Mouse (Mus musculus) layer of hippocampus, adult 18-20 months (tissue): Measurements from ENCODE around the gene Tmem140. TPM values are rescaled to one million over a fixed set of nuclear protein-coding genes. Genes with fewer than 3 reads are reported as not detected.

ENCODE experiments used
- DNase-seq, 2 experiments: peaks; one replicate each; pipeline ENCODE4 v3.0.0; 2022; ENCODE audit warnings: low spot score in 2 of 2
- long read RNA-seq: library from polyadenylated mRNA; stranded (forward); transcript quantifications from one replicate; pipeline ENCODE4 v2.0.0, GENCODE M21; 2021
- total RNA-seq, 2 experiments: library from RNA; stranded (reverse); gene quantifications; 2 replicates each; pipeline ENCODE4 v1.2.3; 2021

Gene Tmem140
- total RNA-seq = 1 to 10 TPM; 1.6 to 2.7 TPM
- long read RNA-seq, partial matches to known transcripts = 0 of 2 reads
- long read RNA-seq, other reads (novel, unspliced or antisense) = 0 of 2 reads

DNA sequence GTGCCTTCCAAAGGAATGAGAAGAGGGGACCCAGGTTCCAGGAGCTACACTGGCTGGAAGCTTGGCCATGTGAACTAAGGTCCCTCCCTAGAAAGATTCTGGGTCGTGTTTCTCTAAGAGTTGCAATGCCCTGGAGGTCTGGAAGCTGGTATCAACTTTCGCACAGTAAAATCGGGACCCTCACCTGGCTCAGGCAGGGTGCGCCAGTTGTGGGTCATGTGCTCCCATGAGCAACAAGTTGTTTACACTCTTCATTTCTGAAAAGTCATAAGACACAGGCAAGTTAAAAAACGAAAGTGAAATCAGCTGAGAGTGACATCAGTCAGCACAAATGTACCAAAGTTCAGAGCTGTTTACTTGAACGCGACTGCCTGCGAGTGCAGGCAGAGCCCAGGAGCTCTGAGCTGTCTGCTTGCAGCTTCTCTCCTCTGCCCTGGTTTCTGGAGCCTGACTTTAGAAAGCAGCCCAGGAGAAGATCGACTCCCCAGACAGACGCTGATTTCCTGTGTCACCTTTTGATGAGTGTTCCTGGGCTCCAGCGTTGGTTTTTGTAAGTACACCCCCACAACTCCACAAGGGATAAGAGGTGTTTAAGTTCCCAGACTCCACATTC is at the start of gene Tmem140:
Gene Tmem140, plus strand, starts transcription at position 356 of the 613 bp plus-strand sequence.
- DNase-seq = no peak

GRCm38 (mm10) chr6:34824406-34824805 is 38.5 kb upstream of the Tmem140 start:
- peak; percentile 7 to 26 for DNase-seq

- no peak for DNase-seq
Observed at GRCm38 (mm10) chr6:34832352-34832751, 30.6 kb upstream of the Tmem140 start.

DNA sequence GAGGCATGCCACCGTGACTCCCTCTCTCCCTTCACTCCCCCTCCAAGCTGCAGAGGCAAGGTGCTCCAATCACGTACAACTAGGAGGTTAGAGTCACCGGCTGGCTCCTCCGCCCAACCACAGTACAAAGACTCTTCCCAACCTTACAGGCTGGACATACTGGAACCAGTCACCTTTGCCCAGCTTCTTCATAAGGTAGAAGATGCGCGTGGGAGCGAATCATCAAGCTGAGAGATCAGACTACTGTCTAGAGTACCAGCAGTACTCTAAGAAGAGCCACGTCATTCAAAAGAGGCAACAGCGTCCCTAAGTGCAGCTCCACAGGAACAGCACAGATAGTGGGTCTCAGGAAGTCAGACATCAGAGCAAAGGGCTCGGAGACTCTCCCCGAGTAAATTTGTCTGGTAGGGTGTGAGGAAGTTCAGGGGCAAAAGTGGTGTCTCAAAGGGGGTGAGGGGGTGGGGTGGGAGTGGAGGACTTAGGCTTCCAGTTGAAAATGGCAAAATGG is 1.3 kb upstream of the Tmem140 start:
- no peak for DNase-seq

DNA sequence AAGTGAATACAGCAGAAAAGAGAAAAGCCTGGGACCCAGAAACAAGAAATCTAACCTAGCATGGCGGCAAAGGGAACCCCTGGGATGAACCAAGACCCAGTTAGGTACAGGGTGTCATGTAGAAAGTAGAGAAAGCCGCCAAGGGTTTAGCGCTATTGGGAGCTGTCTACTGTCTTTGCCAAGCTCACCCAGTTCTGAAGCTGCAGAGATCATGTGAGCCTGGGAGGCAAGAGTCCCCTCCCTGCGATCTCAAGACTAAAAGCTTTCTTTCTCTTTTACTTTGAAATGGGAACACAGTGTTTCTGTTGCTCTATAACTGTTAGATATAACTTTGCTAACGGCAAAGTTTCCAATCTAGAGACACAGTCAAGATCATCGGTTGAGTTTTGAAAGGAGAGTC is 565 bp upstream of the Tmem140 start:
- no peak for DNase-seq

DNA sequence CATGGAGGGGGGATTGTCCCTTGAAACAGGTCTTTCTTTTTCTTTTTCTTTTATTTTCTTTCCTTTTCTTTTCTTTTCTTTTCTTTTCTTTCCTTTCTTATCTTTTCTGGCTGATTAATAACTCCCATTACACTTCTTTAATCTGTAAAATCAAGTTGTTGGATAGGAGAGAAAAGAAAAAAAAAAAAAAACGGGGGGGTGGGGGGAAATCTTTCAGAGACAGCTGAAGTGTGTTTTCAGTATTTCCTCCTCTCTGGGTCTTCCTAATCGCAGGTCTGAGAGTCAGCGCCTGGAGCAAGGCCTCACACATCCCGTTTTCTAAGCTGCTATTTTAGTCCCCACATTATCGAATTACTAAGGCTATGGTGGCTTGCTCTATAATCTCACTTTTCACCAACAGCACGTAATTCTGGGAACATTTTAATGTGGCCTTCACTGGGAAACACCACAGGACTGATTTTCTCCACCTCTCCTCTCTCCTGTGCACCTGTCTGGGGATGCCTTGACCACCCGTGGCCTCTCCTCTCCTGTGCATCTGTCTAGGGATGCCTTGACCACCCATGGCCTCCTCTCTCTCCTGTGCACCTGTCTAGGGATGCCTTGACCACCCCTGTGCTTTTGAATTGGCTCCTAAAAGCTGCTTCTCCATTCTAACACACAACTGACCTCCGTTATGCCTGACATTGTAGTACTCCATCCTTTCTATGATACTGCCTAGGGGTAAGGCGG is 1.0 kb downstream of the Tmem140 start:
- no peak for DNase-seq

GRCm38 (mm10) chr6:34865213-34865612 is 2.3 kb downstream of the Tmem140 start:
- no peak for DNase-seq

GRCm38 (mm10) chr6:34865711-34866593 is 3.0 kb downstream of the Tmem140 start:
- no peak for DNase-seq

GRCm38 (mm10) chr6:34866786-34867185 is 3.8 kb downstream of the Tmem140 start:
- no peak for DNase-seq

GRCm38 (mm10) chr6:34867301-34867994 is 4.5 kb downstream of the Tmem140 start:
- DNase-seq = no peak

DNA sequence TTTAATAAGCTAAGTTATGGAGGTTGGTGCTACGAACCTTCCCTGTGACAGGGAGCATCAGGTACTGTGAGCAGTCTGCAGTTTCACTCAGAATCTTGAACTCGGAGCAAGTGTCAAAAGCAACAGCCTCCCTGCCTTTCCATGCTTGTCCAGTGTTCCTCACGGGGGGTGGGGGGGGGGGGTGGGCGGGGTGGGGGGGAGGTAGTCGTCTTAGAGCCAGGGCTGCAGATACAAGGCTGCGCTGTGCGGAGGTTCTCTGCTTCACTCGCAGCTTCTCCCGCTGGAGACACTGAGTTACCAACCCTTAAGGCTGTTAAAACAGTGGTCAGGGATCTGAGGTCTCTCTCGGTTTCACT is 5.0 kb downstream of the Tmem140 start:
- DNase-seq = no peak

DNA sequence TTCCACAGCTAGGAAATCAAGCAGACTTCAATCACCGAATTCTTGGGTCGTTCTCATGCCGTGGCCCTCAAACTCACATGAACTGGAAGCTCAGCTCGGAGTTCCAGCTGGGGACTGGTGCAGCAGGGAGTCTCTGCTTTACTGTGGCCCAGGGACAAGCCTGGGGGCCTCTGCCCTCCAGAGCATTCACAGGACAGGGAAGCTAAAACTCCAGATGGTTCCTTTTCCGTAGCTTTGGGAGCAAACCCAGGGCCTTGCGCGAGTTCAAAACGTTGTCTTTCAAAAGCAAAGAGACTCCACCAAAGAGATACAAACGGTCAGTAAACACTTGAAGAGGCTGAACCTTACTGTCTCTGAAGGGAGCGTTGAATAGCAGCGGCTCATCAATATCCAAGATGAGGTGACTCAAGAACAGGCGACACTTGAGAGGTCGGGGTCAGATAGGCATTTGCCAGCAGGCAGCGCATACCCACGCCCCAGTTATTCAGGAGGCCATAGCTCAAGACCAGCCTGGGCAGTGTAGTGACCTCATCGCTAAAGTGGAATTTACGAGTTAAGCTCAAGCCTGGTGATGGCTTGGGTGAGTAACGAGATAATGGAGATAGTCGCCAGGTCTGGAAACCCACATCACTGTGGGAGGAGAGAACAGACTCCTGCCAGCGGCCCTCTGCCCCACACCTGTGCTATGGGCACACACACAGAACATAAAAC is 5.7 kb downstream of the Tmem140 start:
- no peak for DNase-seq

- no peak for DNase-seq
Observed at GRCm38 (mm10) chr6:34869225-34869915, 6.4 kb downstream of the Tmem140 start.

DNA sequence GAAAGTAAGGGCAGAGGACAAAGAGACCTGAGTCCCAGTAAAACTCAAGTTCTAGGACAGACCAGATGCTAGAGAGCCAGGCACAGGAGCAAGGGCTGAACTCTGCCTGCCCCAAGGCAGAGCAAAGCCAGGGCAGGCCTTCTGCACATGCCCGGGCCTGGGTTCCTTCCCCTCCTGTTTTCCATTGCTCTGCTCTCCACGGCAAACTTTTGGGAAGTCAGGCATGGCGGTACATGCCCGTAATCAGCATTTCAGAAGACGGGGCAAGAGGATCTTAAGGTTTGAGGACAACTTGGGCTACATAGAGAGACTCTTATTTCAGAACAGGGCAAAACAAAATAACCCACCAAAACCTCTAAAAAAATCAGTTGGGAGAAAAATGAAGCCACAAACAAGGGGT is 7.2 kb downstream of the Tmem140 start:
- DNase-seq = no peak

GRCm38 (mm10) chr6:34870724-34871123 is 7.8 kb downstream of the Tmem140 start:
- DNase-seq = no peak

DNA sequence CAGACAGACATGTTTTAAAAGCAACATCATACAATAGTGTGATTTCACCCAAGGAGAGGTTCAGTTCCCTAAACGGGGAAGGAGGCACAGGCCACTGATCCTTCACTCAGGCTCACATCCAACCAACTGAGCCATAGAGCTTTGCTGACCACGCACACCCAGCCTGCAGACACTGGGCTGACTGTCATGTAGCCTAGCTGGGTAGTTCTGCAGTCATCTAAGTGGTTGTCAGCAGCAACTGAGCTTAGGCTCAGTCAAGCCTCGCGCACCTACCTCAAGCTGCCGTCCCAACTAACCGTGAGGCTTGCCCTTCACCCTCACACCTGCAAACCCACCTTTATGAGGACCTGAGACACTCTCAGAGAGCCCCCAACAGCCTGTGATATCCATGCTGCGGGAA is 9.0 kb downstream of the Tmem140 start:
- DNase-seq = no peak

DNA sequence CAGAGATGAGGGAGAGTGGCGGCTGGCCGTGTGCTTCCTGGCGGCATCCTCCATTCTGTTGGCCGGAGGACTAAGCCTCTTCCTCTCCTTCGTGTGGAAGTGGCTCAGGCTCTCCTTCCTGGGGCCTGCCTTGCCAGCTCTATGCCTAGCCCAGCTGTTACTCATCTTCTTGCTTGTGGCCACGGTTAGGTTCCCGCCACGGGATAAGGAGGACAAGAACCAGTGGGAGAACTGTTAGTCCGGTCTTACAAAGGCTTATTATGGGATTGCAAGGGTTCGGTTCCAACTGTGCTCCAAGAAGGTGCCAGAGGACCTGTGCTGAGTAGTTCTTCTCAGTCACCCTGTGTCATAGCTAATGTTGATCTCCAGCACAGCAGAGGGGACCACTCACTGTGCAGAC is 9.9 kb downstream of the Tmem140 start:
- DNase-seq = no peak

DNA sequence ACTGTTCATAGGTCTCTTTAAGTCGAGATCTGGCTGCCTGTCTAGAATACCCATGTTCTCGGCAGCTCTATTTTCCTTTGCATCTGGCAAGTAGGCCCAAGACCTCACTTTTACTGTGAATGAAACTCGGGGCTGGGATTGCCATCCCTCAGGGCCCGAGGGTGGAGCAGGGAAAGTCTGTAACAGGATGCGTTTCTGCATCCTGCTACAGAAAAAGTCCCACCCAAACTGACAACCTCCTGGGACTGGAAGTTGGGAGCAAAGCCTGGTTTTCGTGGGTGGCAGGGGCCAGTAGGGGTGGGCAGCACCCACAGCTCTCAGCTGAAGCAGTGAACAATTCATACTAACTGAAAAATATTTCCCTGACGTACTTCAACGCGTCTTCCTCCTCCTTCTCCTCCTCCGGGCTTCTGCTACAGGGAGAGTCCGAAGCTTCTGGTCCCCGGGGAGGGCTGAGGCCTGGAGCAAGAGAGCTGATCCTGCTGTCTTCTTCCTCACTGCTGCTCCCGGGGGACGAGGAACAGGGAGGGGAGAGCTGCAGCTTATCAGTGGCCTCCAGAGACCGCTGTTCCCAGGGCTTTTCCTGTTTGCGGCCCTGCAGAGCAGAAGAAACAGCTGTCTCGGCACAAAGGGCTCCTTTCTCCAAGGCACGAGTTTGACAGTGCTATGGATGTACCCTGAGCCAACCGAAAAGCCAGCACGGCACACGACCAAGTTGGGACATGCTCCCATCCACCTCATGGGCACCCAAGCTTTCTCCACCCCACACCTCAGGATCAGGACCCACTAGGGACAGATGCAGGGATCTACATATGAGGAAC is 11.4 kb downstream of the Tmem140 start:
- no peak for DNase-seq

DNA sequence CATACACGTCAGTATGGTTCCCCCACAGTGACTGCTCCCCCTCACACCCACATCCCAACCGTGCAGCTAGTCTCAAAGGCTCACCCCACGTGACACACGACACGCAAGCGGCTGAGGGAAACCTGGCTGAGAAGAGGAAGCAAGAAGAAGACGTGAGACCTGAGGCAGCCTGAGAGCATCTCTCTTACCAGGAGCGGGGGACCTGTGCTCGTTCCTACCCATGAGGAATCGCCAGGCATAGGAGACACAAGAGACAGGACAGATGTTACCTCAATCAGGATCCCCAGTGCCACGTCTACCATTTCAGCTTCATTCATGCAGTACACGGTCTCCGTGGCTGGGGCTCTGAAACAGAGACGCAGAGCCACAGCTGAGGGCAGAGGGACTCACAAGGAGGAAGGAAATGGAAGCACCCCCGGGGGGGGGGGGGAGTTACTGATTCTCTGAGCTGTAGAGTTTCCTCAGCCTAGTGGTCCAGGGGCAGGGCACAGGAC is 12.4 kb downstream of the Tmem140 start:
- peak; percentile 37 to 47 for DNase-seq
